Mouse (Mus musculus): Measurements from ENCODE around the gene Pm20d1. TPM values are rescaled to one million over a fixed set of nuclear protein-coding genes. Genes with fewer than 3 reads are reported as not detected.

The Pm20d1 gene
- polyA plus RNA-seq (2014; fragmentation: Illumina TruSeq; extraction: RNeasy Lipid Tissue Mini Kit (QIAGEN cat#74804); ENCODE audit: low read depth, low replicate concordance), result 13.6 TPM

DNA sequence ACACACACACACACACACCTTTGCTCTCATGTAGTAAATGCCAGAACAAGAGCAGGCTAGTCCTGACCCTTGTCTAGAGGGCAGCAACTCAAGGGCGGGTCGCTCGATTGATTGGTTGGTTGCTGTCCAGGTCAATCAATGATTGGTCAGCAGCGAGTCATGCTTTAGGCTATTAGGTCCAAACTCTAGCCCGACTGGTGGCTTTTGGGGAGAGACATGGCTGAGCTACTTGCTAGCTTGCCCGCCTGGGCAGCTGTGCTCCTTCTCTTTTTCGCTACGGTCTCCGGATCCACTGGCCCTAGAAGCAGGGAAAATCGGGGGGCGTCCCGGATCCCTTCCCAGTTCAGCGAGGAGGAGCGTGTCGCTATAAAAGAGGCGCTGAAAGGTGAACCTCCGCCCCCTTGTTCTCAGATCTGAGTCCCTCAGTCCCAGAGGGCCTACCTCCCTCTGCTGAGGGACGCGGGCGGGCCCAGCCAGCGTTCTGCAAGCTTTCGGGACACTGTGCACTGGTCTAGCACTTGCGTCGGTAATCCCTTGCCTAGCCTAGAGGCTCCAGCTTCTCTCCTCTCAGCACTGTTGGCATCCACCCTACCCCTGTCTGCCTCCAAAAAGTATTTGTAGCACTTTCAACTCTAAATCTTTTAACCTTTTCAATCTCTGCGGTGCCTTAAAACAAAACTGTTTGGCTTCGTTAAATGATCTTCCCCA, at the start of gene Pm20d1:
Gene Pm20d1 (plus strand): TSS at position 180 of the 708 bp plus-strand sequence.

DNA sequence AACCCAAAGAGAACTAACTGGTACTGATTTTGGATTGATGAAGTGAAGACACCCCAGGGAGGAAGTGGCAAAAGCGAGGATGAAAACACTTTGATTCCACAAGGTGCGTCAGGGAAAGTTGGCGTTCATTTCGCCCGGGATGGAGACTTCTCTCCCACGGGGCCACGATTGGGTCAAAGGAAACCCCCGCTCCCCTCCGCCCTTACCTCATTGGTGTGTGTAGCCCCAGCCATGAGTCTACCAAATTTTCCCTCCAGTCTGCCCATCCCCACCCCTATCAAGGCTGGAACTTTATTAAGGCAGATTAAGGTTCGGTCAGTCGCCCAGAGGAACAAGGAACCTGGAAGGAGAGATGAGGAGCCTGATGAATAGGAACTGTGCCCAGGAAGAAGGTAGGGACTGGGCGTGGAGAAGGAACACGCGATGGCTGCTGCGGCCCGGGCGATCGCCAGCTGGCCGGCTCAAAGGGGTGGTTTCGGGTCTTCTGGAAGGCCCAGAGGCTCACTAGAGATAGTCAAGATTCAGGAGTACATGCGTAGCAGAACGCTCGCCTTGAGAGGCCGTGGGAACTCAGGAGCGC, 30.1 kb downstream of the Pm20d1 start, which contains the start of gene Slc41a1:
Gene Slc41a1 (plus strand): TSS at position 287 of the 580 bp plus-strand sequence.

DNA sequence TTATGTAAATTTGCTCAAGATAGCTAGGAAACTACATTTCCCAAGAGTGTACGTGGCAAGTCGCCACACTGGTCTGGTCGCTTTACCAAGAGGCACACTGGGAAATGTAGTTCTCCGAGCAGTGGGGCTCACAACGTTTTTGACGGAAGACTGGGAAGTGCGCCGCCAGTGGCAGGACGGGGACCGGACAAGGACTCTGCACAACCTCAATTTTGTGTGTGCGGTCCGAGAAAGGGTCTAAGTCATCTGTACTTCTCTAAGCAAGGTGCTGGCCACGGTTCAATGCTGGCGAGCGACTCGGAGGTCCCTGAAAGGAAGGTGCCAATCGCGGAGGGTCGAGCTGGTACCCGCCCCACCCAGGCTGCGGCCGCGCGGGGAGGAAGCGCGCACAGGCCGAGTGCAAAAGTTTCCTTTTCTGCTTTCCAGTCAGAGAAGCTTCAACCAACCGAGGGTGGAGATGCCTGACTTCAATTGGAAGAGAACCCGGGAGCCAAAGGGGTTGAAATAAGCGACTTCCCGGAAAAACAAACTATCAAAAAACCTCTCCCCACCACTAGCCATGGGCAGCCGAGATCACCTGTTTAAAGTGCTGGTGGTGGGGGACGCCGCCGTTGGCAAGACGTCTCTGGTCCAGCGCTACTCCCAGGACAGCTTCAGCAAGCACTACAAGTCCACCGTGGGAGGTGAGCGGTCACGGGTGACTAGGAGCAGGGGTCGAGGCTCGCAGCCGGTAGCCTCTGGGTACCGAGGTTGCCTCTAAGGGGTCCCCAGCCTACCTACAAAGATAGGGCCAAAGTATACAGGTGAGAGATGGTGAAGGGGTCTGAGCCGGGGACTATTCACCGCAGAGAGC, 70.1 kb downstream of the Pm20d1 start, which contains the start of gene Rab29:
Gene Rab29 (plus strand): TSS at position 132 of the 853 bp plus-strand sequence.

Other genes starting within 250 kb of the Pm20d1 start
- 1.4 TPM for gene Avpr1b, start 198.1 kb upstream of the Pm20d1 start, polyA plus RNA-seq (2014; fragmentation: Illumina TruSeq; extraction: RNeasy Lipid Tissue Mini Kit (QIAGEN cat#74804); ENCODE audit: low read depth, low replicate concordance)
- gene Ctse, start 159.1 kb upstream of the Pm20d1 start, polyA plus RNA-seq (2014; fragmentation: Illumina TruSeq; extraction: RNeasy Lipid Tissue Mini Kit (QIAGEN cat#74804); ENCODE audit: low read depth, low replicate concordance), result 62.8 TPM
- 4.1 TPM for gene Rab7b, start 108.7 kb upstream of the Pm20d1 start, polyA plus RNA-seq (2014; fragmentation: Illumina TruSeq; extraction: RNeasy Lipid Tissue Mini Kit (QIAGEN cat#74804); ENCODE audit: low read depth, low replicate concordance)
- not detected for gene Slc26a9, start 53.4 kb upstream of the Pm20d1 start, polyA plus RNA-seq (2014; fragmentation: Illumina TruSeq; extraction: RNeasy Lipid Tissue Mini Kit (QIAGEN cat#74804); ENCODE audit: low read depth, low replicate concordance)
- 6.1 TPM for gene Slc41a1, start 30.1 kb downstream of the Pm20d1 start, polyA plus RNA-seq (2014; fragmentation: Illumina TruSeq; extraction: RNeasy Lipid Tissue Mini Kit (QIAGEN cat#74804); ENCODE audit: low read depth, low replicate concordance)
- 7.1 TPM for gene Rab29, start 69.8 kb downstream of the Pm20d1 start, polyA plus RNA-seq (2014; fragmentation: Illumina TruSeq; extraction: RNeasy Lipid Tissue Mini Kit (QIAGEN cat#74804); ENCODE audit: low read depth, low replicate concordance)
- 116 TPM for gene Nucks1, start 113.2 kb downstream of the Pm20d1 start, polyA plus RNA-seq (2014; fragmentation: Illumina TruSeq; extraction: RNeasy Lipid Tissue Mini Kit (QIAGEN cat#74804); ENCODE audit: low read depth, low replicate concordance)
- 4.8 TPM for gene Slc45a3, start 165.6 kb downstream of the Pm20d1 start, polyA plus RNA-seq (2014; fragmentation: Illumina TruSeq; extraction: RNeasy Lipid Tissue Mini Kit (QIAGEN cat#74804); ENCODE audit: low read depth, low replicate concordance)
- 54.0 TPM for gene Elk4, start 210.2 kb downstream of the Pm20d1 start, polyA plus RNA-seq (2014; fragmentation: Illumina TruSeq; extraction: RNeasy Lipid Tissue Mini Kit (QIAGEN cat#74804); ENCODE audit: low read depth, low replicate concordance)

Data from sigmoid colon, adult 10 weeks (tissue).